Mouse (Mus musculus) ES-E14 (cell line): ENCODE data around the gene Gstp3. TPM values are rescaled to one million over a fixed set of nuclear protein-coding genes. Genes with fewer than 3 reads are reported as not detected.

Experiments used
- DNase-seq: peaks from one replicate; pipeline ENCODE4 v3.0.0-alpha.2; 2013; ENCODE audit warnings: low read depth, low spot score
- H3K27ac ChIP-seq: 2 replicates; pipeline ENCODE4 v1.5.1; 2012; ENCODE audit warnings: low read depth, mild to moderate bottlenecking, low read length, moderate library complexity, mixed read lengths; ENCODE audit not compliant: poor library complexity, insufficient read depth, severe bottlenecking
- H3K36me3 ChIP-seq: 2 replicates; pipeline ENCODE4 v1.6.1; 2012; ENCODE audit warnings: mild to moderate bottlenecking, low read length, moderate library complexity, mixed read lengths; ENCODE audit not compliant: control insufficient read depth, poor library complexity, insufficient read depth, severe bottlenecking
- H3K4me1 ChIP-seq, 2 experiments: fragments of 150-350 bp in 1 of 2; sonication (generic) in 1 of 2; 2 replicates each; pipeline ENCODE4 v1.6.1; 2012; ENCODE audit warnings: low read length in 2 of 2, mild to moderate bottlenecking in 1 of 2, mixed read lengths in 1 of 2; ENCODE audit not compliant: control insufficient read depth in 2 of 2, insufficient read depth in 2 of 2, poor library complexity in 1 of 2
- H3K4me3 ChIP-seq, 2 experiments: fragments of 150-350 bp in 1 of 2; sonication (generic) in 1 of 2; 2 replicates each; pipeline ENCODE4 v1.5.1; 2012; ENCODE audit warnings: low read length in 2 of 2, low read depth in 1 of 2, mild to moderate bottlenecking in 1 of 2, mixed read lengths in 1 of 2; ENCODE audit not compliant: insufficient read depth in 1 of 2, poor library complexity in 1 of 2, severe bottlenecking in 1 of 2
- H3K9ac ChIP-seq: 2 replicates; pipeline ENCODE4 v1.6.1; 2012; ENCODE audit warnings: low read depth, mild to moderate bottlenecking, low read length, mixed read lengths; ENCODE audit not compliant: poor library complexity, insufficient read depth, severe bottlenecking
- H3K9me3 ChIP-seq: fragments of 150-350 bp; sonication (generic); 2 replicates; pipeline ENCODE4 v1.6.1; 2012; ENCODE audit warnings: low read depth, mild to moderate bottlenecking, low read length; ENCODE audit not compliant: control insufficient read depth, insufficient read depth
- CHD2 ChIP-seq: IDR thresholded peaks from 2 replicates; pipeline ENCODE4 v1.6.1; 2014; ENCODE audit warnings: mild to moderate bottlenecking, low read depth, low read length, inconsistent platforms
- HCFC1 ChIP-seq: IDR thresholded peaks from 2 replicates; pipeline ENCODE4 v1.6.1; 2012; ENCODE audit warnings: low read length, inconsistent platforms, borderline replicate concordance; ENCODE audit not compliant: insufficient read depth
- MAFK ChIP-seq: IDR thresholded peaks from 2 replicates; pipeline ENCODE4 v1.6.1; 2014; ENCODE audit warnings: mild to moderate bottlenecking, low read depth, low read length, inconsistent platforms; ENCODE audit not compliant: insufficient read depth
- ZC3H11A ChIP-seq: IDR thresholded peaks from 2 replicates; pipeline ENCODE4 v1.6.1; 2012; ENCODE audit warnings: low read depth, mild to moderate bottlenecking, inconsistent platforms, low read length, borderline replicate concordance
- ZNF384 ChIP-seq: IDR thresholded peaks from 2 replicates; pipeline ENCODE4 v1.6.1; 2012; ENCODE audit warnings: low read depth, low read length, inconsistent platforms
- in situ Hi-C, 2 experiments: fragments of 600-800 bp; cut with MboI; formaldehyde crosslinking; loops; one replicate each; pipeline ENCODE4 v1.15.1; 2025; ENCODE audit warnings: low sequenced_read_pairs in 2 of 2, inconsistent platforms in 1 of 2; ENCODE audit not compliant: unreplicated experiment in 2 of 2
- total RNA-seq: library from RNA; depleted of rRNA; stranded (reverse); fragments of 300-350 nt; gene quantifications from 2 replicates; pipeline ENCODE4 v1.2.3, GENCODE M21; 2012

Gene Gstp3
- total RNA-seq, 1 experiment = 3.4 TPM

DNA sequence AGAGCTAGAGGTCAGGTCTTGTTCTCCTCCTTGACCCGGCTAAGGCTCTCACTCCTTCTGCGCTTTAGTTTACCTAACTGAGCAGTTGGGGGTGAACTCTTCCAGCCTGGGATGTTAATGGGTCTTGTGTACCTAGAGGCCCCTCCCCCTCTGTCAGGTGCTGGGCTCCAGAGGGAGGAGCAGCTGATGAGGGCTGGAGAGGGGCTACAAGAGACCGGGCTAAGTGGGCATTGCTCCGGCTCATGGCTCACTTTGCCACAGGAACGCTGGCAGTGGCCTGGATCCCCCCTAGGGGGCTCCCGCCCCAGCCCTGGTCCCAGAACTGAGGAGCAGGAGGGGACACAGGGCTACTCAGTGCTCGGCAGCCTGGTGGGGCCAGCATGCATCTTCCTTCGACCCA lies 24.5 kb upstream of the Gstp3 start:
- Histone ChIP-seq H3K36me3 (no peaks in the 10 kb centered on the region), H3K9me3 (no peaks in the 10 kb centered on the region), H3K9ac (no peak overlapping the region), H3K27ac (no peak overlapping the region), H3K4me3 (peak overlapping the region in 1 of 2 experiments; percentile 2; a peak in 1 of 4 replicates), H3K4me1 (peaks cover 0 to 10% of the 10 kb centered on the region in 2 experiments; a peak in 1 of 4 replicates)
- in situ Hi-C loops = no loop called here
- TF ChIP-seq ZC3H11A (no peak), HCFC1 (no peak), CHD2 (no peak), ZNF384 (no peak), MAFK (no peak)
- DNase-seq = no peak

DNA sequence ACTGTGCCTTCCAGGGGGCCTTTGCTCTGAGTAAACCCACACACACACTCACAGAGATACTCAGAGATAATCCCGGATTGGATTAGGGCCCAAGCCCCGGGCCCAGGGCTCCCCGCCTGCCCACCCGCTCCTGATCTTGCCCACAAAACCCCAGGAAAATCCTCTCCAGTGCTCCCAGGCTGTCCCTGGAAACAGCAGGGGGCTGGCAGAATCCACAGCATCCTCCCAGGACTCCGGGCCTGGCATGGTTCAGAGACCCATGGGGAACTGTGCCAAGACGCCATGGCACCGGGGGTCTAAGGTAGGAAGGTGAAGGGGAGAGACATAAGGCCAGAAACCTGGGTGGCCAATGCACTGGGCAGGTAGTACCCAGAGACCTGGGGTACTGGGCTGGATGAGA lies 23.9 kb upstream of the Gstp3 start:
- H3K36me3 ChIP-seq = no peaks in the 10 kb centered on the region
- H3K4me3 ChIP-seq = peak overlapping the region in 1 of 2 experiments; percentile 38; a peak in 1 of 4 replicates
- H3K4me1 ChIP-seq = peaks cover 0 to 10% of the 10 kb centered on the region in 2 experiments; a peak in 1 of 4 replicates
- H3K9me3 ChIP-seq = no peaks in the 10 kb centered on the region
- in situ Hi-C loops = no loop called here
- H3K9ac ChIP-seq = no peak overlapping the region
- DNase-seq = no peak
- no peak overlapping the region for H3K27ac ChIP-seq
- TF ChIP-seq CHD2 = no peak
- no peak for TF ChIP-seq MAFK
- TF ChIP-seq ZNF384 = no peak
- TF ChIP-seq HCFC1 = no peak
- TF ChIP-seq ZC3H11A = no peak

- DNase-seq = no peak
- Histone ChIP-seq H3K9ac (no peak overlapping the region), H3K4me3 (no peak overlapping the region), H3K36me3 (no peaks in the 10 kb centered on the region), H3K27ac (no peak overlapping the region), H3K9me3 (no peaks in the 10 kb centered on the region), H3K4me1 (peaks cover 0 to 9% of the 10 kb centered on the region in 2 experiments; a peak in 1 of 4 replicates)
- in situ Hi-C loops = no loop called here
- TF ChIP-seq CHD2 = no peak
- TF ChIP-seq MAFK = no peak
- no peak for TF ChIP-seq ZNF384
- TF ChIP-seq HCFC1 = no peak
- no peak for TF ChIP-seq ZC3H11A
Observed at GRCm38 (mm10) chr19:4082219-4082965, 23.0 kb upstream of the Gstp3 start.

DNA sequence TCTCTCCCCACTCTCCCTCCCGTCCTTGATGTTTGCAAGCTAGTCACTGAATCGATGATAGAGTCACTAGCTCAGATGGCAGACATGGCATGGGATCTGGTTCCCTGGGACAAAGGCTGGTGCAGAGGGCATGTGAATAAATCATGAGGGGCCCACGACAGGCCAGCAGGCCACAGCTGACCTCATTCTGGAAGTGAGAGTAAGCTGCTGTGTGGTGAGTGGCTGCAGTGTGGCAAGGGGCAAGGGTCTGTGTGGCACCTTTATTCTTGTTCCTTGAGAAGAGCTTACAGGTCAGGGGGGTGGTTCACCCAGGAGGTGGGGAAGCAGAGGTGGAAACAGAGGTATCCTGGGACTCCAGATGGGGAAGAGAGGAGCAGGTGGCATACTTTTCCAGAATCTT lies 22.0 kb upstream of the Gstp3 start, which contains the start of gene Cabp2:
TSS of gene Cabp2 (plus strand) at position 185 of the 400 bp plus-strand sequence.
- Histone ChIP-seq H3K4me1 (peaks cover 0 to 9% of the 10 kb centered on the region in 2 experiments; a peak in 1 of 4 replicates), H3K9ac (no peak within 1 kb of the TSS), H3K36me3 (no peaks in the 10 kb centered on the region), H3K27ac (no peak within 1 kb of the TSS), H3K9me3 (no peaks in the 10 kb centered on the region), H3K4me3 (no peak within 1 kb of the TSS)
- no peak for DNase-seq
- TF ChIP-seq MAFK = no peak
- TF ChIP-seq CHD2 = no peak
- TF ChIP-seq ZNF384 = no peak
- no peak for TF ChIP-seq ZC3H11A
- TF ChIP-seq HCFC1 = no peak
- in situ Hi-C loops = no loop called here
